Comparison of ENCODE assay signal across 8 mouse cellular contexts in genomic region chr9:50602055-50602845, GRCm38 (mm10). TPM values are rescaled to one million over a fixed set of nuclear protein-coding genes. Genes with fewer than 3 reads are reported as not detected.
DNase-seq lines count a peak whose midpoint lies in the region; TF ChIP-seq lines count a peak whose summit lies in the region.

No protein-coding gene starts in this region.

- no peak overlapping the region for H3K27ac ChIP-seq in testis, adult 2 months (ENCODE audit: control insufficient read depth, insufficient read depth, low read depth, low read length)
- H3K27ac ChIP-seq in hindbrain, embryonic 10.5 days, result 0 out of 2 replicates have a peak overlapping the region, but pooled peaks have one; percentile 16
- peak overlapping the region; percentile 81 for H3K27ac ChIP-seq in liver, adult 2 months (replicated peaks; ENCODE audit: insufficient read depth, low read depth, low read length)

- H3K4me1 ChIP-seq in testis, adult 2 months (ENCODE audit: control insufficient read depth, insufficient read depth, low read length), result peaks cover 5% of the 10 kb centered on the region
- peaks cover 27% of the 10 kb centered on the region for H3K4me1 ChIP-seq in hindbrain, embryonic 10.5 days (replicated peaks)
- H3K4me1 ChIP-seq in liver, adult 2 months (ENCODE audit: control insufficient read depth, insufficient read depth, low read length), result peaks cover 6% of the 10 kb centered on the region

- WGBS in hindbrain, embryonic 10.5 days, result 90% methylated on average over 7 of the region's 7 CpGs
- 27% methylated on average over 7 of the region's 7 CpGs for WGBS in liver, adult 2 months

- DNase-seq in testis, postnatal 10 days (ENCODE audit: low spot score), result no peak
- no peak for DNase-seq in hindbrain, embryonic 10.5 days (ENCODE audit: low spot score)
- DNase-seq in liver, adult 2 months (ENCODE audit: extremely low read depth, low read depth, low spot score), result peak; percentile 82
- DNase-seq in yolk sac, embryonic 10.5 days (ENCODE audit: low spot score), result peak; percentile 63
- no peak for DNase-seq in gastrocnemius, postnatal 10 days
- DNase-seq in spleen, postnatal 4 days (ENCODE audit: low spot score in 2 of 2), result no peak
- no peak for DNase-seq in right cerebral cortex, postnatal 4 days

- H3K36me3 ChIP-seq in testis, adult 2 months (ENCODE audit: control insufficient read depth, insufficient read depth, low read length), result no peaks in the 10 kb centered on the region; the same call in 1 of the 2 replicates
- peaks cover 60% of the 10 kb centered on the region for H3K36me3 ChIP-seq in hindbrain, embryonic 10.5 days
- peaks cover 31% of the 10 kb centered on the region for H3K36me3 ChIP-seq in liver, adult 2 months (ENCODE audit: control insufficient read depth, insufficient read depth, low read length)

- TF ChIP-seq POLR2A in testis, adult 2 months (IDR thresholded peaks at IDR 0.05; ENCODE audit: control insufficient read depth, low read depth, low read length), result no peak
- no peak for TF ChIP-seq POLR2A in liver, adult 2 months (IDR thresholded peaks at IDR 0.05; ENCODE audit: extremely low read depth, insufficient read depth, low read length)

- peak overlapping the region; percentile 63 for H3K9ac ChIP-seq in liver, adult 2 months (ENCODE audit: low read depth, low read length)

- TF ChIP-seq CTCF in testis, adult 2 months (IDR thresholded peaks at IDR 0.05; ENCODE audit: control insufficient read depth, insufficient read depth, insufficient replicate concordance, low read depth, low read length), result no peak
- TF ChIP-seq CTCF in liver, adult 2 months (IDR thresholded peaks at IDR 0.05; ENCODE audit: low read depth, low read length), result no peak

- H3K27me3 ChIP-seq in testis, adult 2 months (ENCODE audit: control insufficient read depth, insufficient read depth, low read length), result no peaks in the 10 kb centered on the region
- no peaks in the 10 kb centered on the region for H3K27me3 ChIP-seq in hindbrain, embryonic 10.5 days (ENCODE audit: insufficient read depth, poor library complexity, severe bottlenecking)
- no peaks in the 10 kb centered on the region for H3K27me3 ChIP-seq in liver, adult 2 months (ENCODE audit: control insufficient read depth, insufficient read depth, low read length)

- H3K4me3 ChIP-seq in testis, adult 2 months (ENCODE audit: control insufficient read depth, low read depth, low read length), result peak overlapping the region; percentile 12
- H3K4me3 ChIP-seq in hindbrain, embryonic 10.5 days, result peak overlapping the region; percentile 91
- H3K4me3 ChIP-seq in liver, adult 2 months (ENCODE audit: insufficient read depth, low read depth, low read length), result peak overlapping the region; percentile 78

- peaks cover 8% of the 10 kb centered on the region; the same call in 1 of the 2 replicates for H3K79me2 ChIP-seq in liver, adult 2 months (ENCODE audit: control insufficient read depth, insufficient read depth, low read length)

- H3K9me3 ChIP-seq in hindbrain, embryonic 10.5 days, result no peaks in the 10 kb centered on the region

RNA-seq across cellular contexts. Expression of gene Sdhd, which starts 1.4 kb away (rescaled TPM):
- 61.7 and 75.8 TPM in 2 replicates for polyA plus RNA-seq in testis, adult 2 months (2012; rRNA removed)
- 272 and 320 TPM in 2 replicates for polyA plus RNA-seq in hindbrain, embryonic 10.5 days (2016; fragmentation: Nextera tagmentation; extraction: Ambion mirVana)
- total RNA-seq in liver, adult 2 months (2014; rRNA removed), result 339 and 354 TPM in 2 replicates
- polyA plus RNA-seq in liver, adult 2 months (2012; rRNA removed), result 363 and 441 TPM in 2 replicates
- total RNA-seq in gastrocnemius, postnatal 10 days (2021), result 100 to 1,000 TPM; 321 to 381 TPM

RNA-seq across cellular contexts. Expression of gene Timm8b, which starts 1.5 kb away (rescaled TPM):
- 512 and 577 TPM in 2 replicates for polyA plus RNA-seq in testis, adult 2 months (2012; rRNA removed)
- polyA plus RNA-seq in hindbrain, embryonic 10.5 days (2016; fragmentation: Nextera tagmentation; extraction: Ambion mirVana), result 317 and 357 TPM in 2 replicates
- total RNA-seq in liver, adult 2 months (2014; rRNA removed), result 179 and 215 TPM in 2 replicates
- polyA plus RNA-seq in liver, adult 2 months (2012; rRNA removed), result 63.0 and 81.3 TPM in 2 replicates
- total RNA-seq in gastrocnemius, postnatal 10 days (2021), result 100 to 1,000 TPM; 140 to 148 TPM

RNA-seq across cellular contexts. Expression of gene Pih1d2, which starts 14.9 kb away (rescaled TPM):
- polyA plus RNA-seq in testis, adult 2 months (2012; rRNA removed), result 38.2 and 40.3 TPM in 2 replicates
- 9.4 and 9.6 TPM in 2 replicates for polyA plus RNA-seq in hindbrain, embryonic 10.5 days (2016; fragmentation: Nextera tagmentation; extraction: Ambion mirVana)
- total RNA-seq in liver, adult 2 months (2014; rRNA removed), result 0.74 and 1.0 TPM in 2 replicates
- 0.24 and 0.47 TPM in 2 replicates for polyA plus RNA-seq in liver, adult 2 months (2012; rRNA removed)
- total RNA-seq in gastrocnemius, postnatal 10 days (2021), result under 1 TPM; 0.27 to 0.42 TPM

RNA-seq across cellular contexts. Expression of gene Nkapd1, which starts 15.0 kb away (rescaled TPM):
- 6.0 and 6.4 TPM in 2 replicates for polyA plus RNA-seq in testis, adult 2 months (2012; rRNA removed)
- polyA plus RNA-seq in hindbrain, embryonic 10.5 days (2016; fragmentation: Nextera tagmentation; extraction: Ambion mirVana), result 19.0 and 21.4 TPM in 2 replicates
- total RNA-seq in liver, adult 2 months (2014; rRNA removed), result 4.0 and 5.8 TPM in 2 replicates
- 2.6 and 2.8 TPM in 2 replicates for polyA plus RNA-seq in liver, adult 2 months (2012; rRNA removed)
- 10 to 100 TPM; 12.2 to 16.0 TPM for total RNA-seq in gastrocnemius, postnatal 10 days (2021)

RNA-seq across cellular contexts. Expression of gene Tex12, which starts 41.1 kb away (rescaled TPM):
- 3.7 and 6.2 TPM in 2 replicates for polyA plus RNA-seq in testis, adult 2 months (2012; rRNA removed)
- polyA plus RNA-seq in hindbrain, embryonic 10.5 days (2016; fragmentation: Nextera tagmentation; extraction: Ambion mirVana), result 0.21 TPM in 1 of 2 replicates, not detected in the other
- 0.20 and 0.55 TPM in 2 replicates for total RNA-seq in liver, adult 2 months (2014; rRNA removed)
- 0.16 TPM in 1 of 2 replicates, not detected in the other for polyA plus RNA-seq in liver, adult 2 months (2012; rRNA removed)
- total RNA-seq in gastrocnemius, postnatal 10 days (2021), result not detected

Comparison
In these comparisons a context has a peak if more than half of its experiments do, and no peak if none do; other contexts are left out.
1. H3K4me3 ChIP-seq: peak in every context shown above with its lines; median percentile 91 in hindbrain, embryonic 10.5 days; 78 in liver, adult 2 months; 12 in testis, adult 2 months.
2. DNase-seq: peak in liver, adult 2 months (single experiment) and yolk sac, embryonic 10.5 days (single experiment); none in testis, postnatal 10 days (single experiment), hindbrain, embryonic 10.5 days (single experiment), gastrocnemius, postnatal 10 days (single experiment), spleen, postnatal 4 days (0 of 2) and right cerebral cortex, postnatal 4 days (single experiment).